Mouse (Mus musculus): ENCODE data around the gene Psg18. TPM values are rescaled to one million over a fixed set of nuclear protein-coding genes. Genes with fewer than 3 reads are reported as not detected.
"Not testable (repeated sequence)": the region's sequence is repeated elsewhere in the genome, so short reads cannot be mapped to it uniquely, and the experiment has no call there.

Gene Psg18
- polyA plus RNA-seq (2012; rRNA removed) (0.45 and 0.54 TPM in 2 replicates), polyA plus RNA-seq (2014; fragmentation: Nextera tagmentation; extraction: Ambion mirVana) (not detected in 2 replicates)

GRCm38 (mm10) chr7:18354909-18355308 is at the start of gene Psg18:
Gene Psg18 (minus strand): TSS chr7:18355009.
- ATAC-seq (ENCODE audit: low FRiP score, low read depth); H3K9me3 ChIP-seq (ENCODE audit: control insufficient read depth, low read length); H3K4me2 ChIP-seq (replicated peaks; ENCODE audit: low read depth, low read length, severe bottlenecking); H3K36me3 ChIP-seq (ENCODE audit: control insufficient read depth, insufficient read depth, low read length); H3K4me3 ChIP-seq (replicated peaks; ENCODE audit: low read length); H3K27me3 ChIP-seq (ENCODE audit: control insufficient read depth, insufficient read depth, low read length); DNase-seq (ENCODE audit: low spot score); H3K9ac ChIP-seq (ENCODE audit: low read depth, low read length, severe bottlenecking); H3K27ac ChIP-seq (replicated peaks; ENCODE audit: low read depth, low read length); H3K4me1 ChIP-seq (ENCODE audit: control insufficient read depth, insufficient read depth, low read length): not testable (repeated sequence)
- whole genome bisulfite sequencing = 64% methylated on average over 3 of the region's 3 CpGs

- no peak overlapping the region for H3K27ac ChIP-seq (replicated peaks; ENCODE audit: low read depth, low read length)
- DNase-seq (ENCODE audit: low spot score) (no peak), ATAC-seq (ENCODE audit: low FRiP score, low read depth) (no peak)
- no peak overlapping the region for H3K9ac ChIP-seq (ENCODE audit: low read depth, low read length, severe bottlenecking)
- no peaks in the 10 kb centered on the region for H3K36me3 ChIP-seq (ENCODE audit: control insufficient read depth, insufficient read depth, low read length)
- H3K4me1 ChIP-seq (ENCODE audit: control insufficient read depth, insufficient read depth, low read length) = no peaks in the 10 kb centered on the region
- H3K27me3 ChIP-seq (ENCODE audit: control insufficient read depth, insufficient read depth, low read length) = no peaks in the 10 kb centered on the region
- peaks cover 12% of the 10 kb centered on the region; the same call in 1 of the 2 replicates for H3K9me3 ChIP-seq (ENCODE audit: control insufficient read depth, low read length)
- 40% methylated on average over 11 of the region's 11 CpGs for WGBS
- no peak overlapping the region for H3K4me2 ChIP-seq (replicated peaks; ENCODE audit: low read depth, low read length, severe bottlenecking)
- no peak for TF ChIP-seq POLR2A (IDR thresholded peaks at IDR 0.05; ENCODE audit: borderline replicate concordance, extremely low read depth, insufficient read depth, insufficient read length)
- H3K4me3 ChIP-seq (replicated peaks; ENCODE audit: low read length) = no peak overlapping the region
Measured at GRCm38 (mm10) chr7:18403407-18403806, 48.6 kb upstream of the Psg18 start.

- TF ChIP-seq POLR2A (IDR thresholded peaks at IDR 0.05; ENCODE audit: borderline replicate concordance, extremely low read depth, insufficient read depth, insufficient read length) = no peak
- no peak for DNase-seq (ENCODE audit: low spot score)
Measured at GRCm38 (mm10) chr7:18402527-18403237, 47.9 kb upstream of the Psg18 start.

GRCm38 (mm10) chr7:18391483-18391882 is 36.7 kb upstream of the Psg18 start:
- not testable (repeated sequence) for DNase-seq (ENCODE audit: low spot score); H3K4me3 ChIP-seq (replicated peaks; ENCODE audit: low read length); H3K27ac ChIP-seq (replicated peaks; ENCODE audit: low read depth, low read length); H3K9ac ChIP-seq (ENCODE audit: low read depth, low read length, severe bottlenecking); H3K4me1 ChIP-seq (ENCODE audit: control insufficient read depth, insufficient read depth, low read length); H3K36me3 ChIP-seq (ENCODE audit: control insufficient read depth, insufficient read depth, low read length); ATAC-seq (ENCODE audit: low FRiP score, low read depth); H3K9me3 ChIP-seq (ENCODE audit: control insufficient read depth, low read length); H3K4me2 ChIP-seq (replicated peaks; ENCODE audit: low read depth, low read length, severe bottlenecking); H3K27me3 ChIP-seq (ENCODE audit: control insufficient read depth, insufficient read depth, low read length)
- WGBS = 83% methylated on average over 4 of the region's 4 CpGs

More at GRCm38 (mm10) chr7:18402527-18403237, 47.9 kb upstream of the Psg18 start:
- H3K36me3 ChIP-seq (ENCODE audit: control insufficient read depth, insufficient read depth, low read length) = no peaks in the 10 kb centered on the region
- H3K9me3 ChIP-seq (ENCODE audit: control insufficient read depth, low read length) = peaks cover 10% of the 10 kb centered on the region; the same call in 1 of the 2 replicates
- ATAC-seq (ENCODE audit: low FRiP score, low read depth) = no peak
- H3K27ac ChIP-seq (replicated peaks; ENCODE audit: low read depth, low read length) = no peak overlapping the region
- no peak overlapping the region for H3K4me3 ChIP-seq (replicated peaks; ENCODE audit: low read length)
- H3K4me2 ChIP-seq (replicated peaks; ENCODE audit: low read depth, low read length, severe bottlenecking) = no peak overlapping the region
- 48% methylated on average over 24 of the region's 35 CpGs for WGBS
- H3K4me1 ChIP-seq (ENCODE audit: control insufficient read depth, insufficient read depth, low read length) = no peaks in the 10 kb centered on the region
- H3K27me3 ChIP-seq (ENCODE audit: control insufficient read depth, insufficient read depth, low read length) = no peaks in the 10 kb centered on the region
- H3K9ac ChIP-seq (ENCODE audit: low read depth, low read length, severe bottlenecking) = no peak overlapping the region

- no peak for ATAC-seq (ENCODE audit: low FRiP score, low read depth)
- 50% methylated on average over 2 of the region's 2 CpGs for WGBS
Measured at GRCm38 (mm10) chr7:18378295-18378694, 23.5 kb upstream of the Psg18 start.

GRCm38 (mm10) chr7:18335411-18335810 is 19.4 kb downstream of the Psg18 start:
- not testable (repeated sequence) for H3K4me2 ChIP-seq (replicated peaks; ENCODE audit: low read depth, low read length, severe bottlenecking); H3K27ac ChIP-seq (replicated peaks; ENCODE audit: low read depth, low read length); H3K36me3 ChIP-seq (ENCODE audit: control insufficient read depth, insufficient read depth, low read length); DNase-seq (ENCODE audit: low spot score); H3K9ac ChIP-seq (ENCODE audit: low read depth, low read length, severe bottlenecking); ATAC-seq (ENCODE audit: low FRiP score, low read depth); H3K4me3 ChIP-seq (replicated peaks; ENCODE audit: low read length); H3K9me3 ChIP-seq (ENCODE audit: control insufficient read depth, low read length); H3K27me3 ChIP-seq (ENCODE audit: control insufficient read depth, insufficient read depth, low read length); H3K4me1 ChIP-seq (ENCODE audit: control insufficient read depth, insufficient read depth, low read length)
- 75% methylated on average over 6 of the region's 6 CpGs for WGBS

More at GRCm38 (mm10) chr7:18378295-18378694, 23.5 kb upstream of the Psg18 start:
- Histone ChIP-seq H3K4me3 (replicated peaks; ENCODE audit: low read length) (no peak overlapping the region), H3K36me3 (ENCODE audit: control insufficient read depth, insufficient read depth, low read length) (no peaks in the 10 kb centered on the region), H3K4me2 (replicated peaks; ENCODE audit: low read depth, low read length, severe bottlenecking) (no peak overlapping the region), H3K27me3 (ENCODE audit: control insufficient read depth, insufficient read depth, low read length) (no peaks in the 10 kb centered on the region), H3K9me3 (ENCODE audit: control insufficient read depth, low read length) (peaks cover 6% of the 10 kb centered on the region; the same call in 1 of the 2 replicates), H3K4me1 (ENCODE audit: control insufficient read depth, insufficient read depth, low read length) (no peaks in the 10 kb centered on the region), H3K9ac (ENCODE audit: low read depth, low read length, severe bottlenecking) (no peak overlapping the region), H3K27ac (replicated peaks; ENCODE audit: low read depth, low read length) (no peak overlapping the region)
- DNase-seq (ENCODE audit: low spot score) = no peak
- no peak for TF ChIP-seq POLR2A (IDR thresholded peaks at IDR 0.05; ENCODE audit: borderline replicate concordance, extremely low read depth, insufficient read depth, insufficient read length)

Other genes with a start within 250 kb of the Psg18 start
- not detected in 2 replicates for gene Igfl3, start 178.5 kb downstream of the Psg18 start, polyA plus RNA-seq (2012; rRNA removed)
- not detected in 2 replicates for gene Igfl3, start 178.5 kb downstream of the Psg18 start, polyA plus RNA-seq (2014; fragmentation: Nextera tagmentation; extraction: Ambion mirVana)
- gene Mill1, start 109.7 kb downstream of the Psg18 start, polyA plus RNA-seq (2012; rRNA removed) = 0.23 and 0.38 TPM in 2 replicates
- 0.28 and 0.37 TPM in 2 replicates for gene Mill1, start 109.7 kb downstream of the Psg18 start, polyA plus RNA-seq (2014; fragmentation: Nextera tagmentation; extraction: Ambion mirVana)
- gene Psg28, start 77.0 kb upstream of the Psg18 start, polyA plus RNA-seq (2012; rRNA removed) = 0.03 and 0.19 TPM in 2 replicates
- gene Psg28, start 77.0 kb upstream of the Psg18 start, polyA plus RNA-seq (2014; fragmentation: Nextera tagmentation; extraction: Ambion mirVana) = not detected in 2 replicates
- gene Psg26, start 129.2 kb upstream of the Psg18 start, polyA plus RNA-seq (2012; rRNA removed) = 0.03 TPM in 1 of 2 replicates, not detected in the other
- not detected in 2 replicates for gene Psg26, start 129.2 kb upstream of the Psg18 start, polyA plus RNA-seq (2014; fragmentation: Nextera tagmentation; extraction: Ambion mirVana)
- 0.09 TPM in 1 of 2 replicates, not detected in the other for gene Psg25, start 177.3 kb upstream of the Psg18 start, polyA plus RNA-seq (2012; rRNA removed)
- not detected in 2 replicates for gene Psg25, start 177.3 kb upstream of the Psg18 start, polyA plus RNA-seq (2014; fragmentation: Nextera tagmentation; extraction: Ambion mirVana)
- gene Psg27, start 212.3 kb upstream of the Psg18 start, polyA plus RNA-seq (2012; rRNA removed) = 0.25 and 0.50 TPM in 2 replicates
- gene Psg27, start 212.3 kb upstream of the Psg18 start, polyA plus RNA-seq (2014; fragmentation: Nextera tagmentation; extraction: Ambion mirVana) = not detected in 2 replicates

Data from limb, embryonic 14.5 days (tissue).